Mouse (Mus musculus) CH12.LX (cell line): ENCODE data around the gene Ap5z1. TPM values are rescaled to one million over a fixed set of nuclear protein-coding genes. Genes with fewer than 3 reads are reported as not detected.

Experiments
- DNase-seq: peaks from one replicate; pipeline ENCODE4 v3.0.0-alpha.2; 2013; ENCODE audit errors: extremely low read depth
- H3K27ac ChIP-seq: 2 replicates; pipeline ENCODE4 v1.5.1; 2012; ENCODE audit warnings: low read depth, mild to moderate bottlenecking, control low read depth, moderate library complexity; ENCODE audit not compliant: insufficient read depth
- H3K27me3 ChIP-seq: replicated peaks from 2 replicates; pipeline ENCODE3; 2012; ENCODE audit warnings: inconsistent platforms
- H3K36me3 ChIP-seq, 2 experiments: replicated peaks in 1 of 2; 2 replicates each; pipeline versions ENCODE3 to v1.6.1; 2012; ENCODE audit warnings: inconsistent platforms in 1 of 2, low read length in 1 of 2, mild to moderate bottlenecking in 1 of 2, mixed read lengths in 1 of 2, moderate library complexity in 1 of 2; ENCODE audit not compliant: control insufficient read depth in 1 of 2, insufficient read depth in 1 of 2
- H3K4me1 ChIP-seq, 2 experiments: 2 replicates each; pipeline ENCODE4 v1.6.1; 2012; ENCODE audit warnings: inconsistent platforms in 1 of 2, moderate library complexity in 1 of 2; ENCODE audit not compliant: insufficient read depth in 2 of 2, control insufficient read depth in 1 of 2
- H3K4me2 ChIP-seq: 2 replicates; pipeline ENCODE4 v1.6.1; 2012; ENCODE audit warnings: low read depth, mild to moderate bottlenecking, control low read depth; ENCODE audit not compliant: poor library complexity, insufficient read depth, severe bottlenecking
- H3K4me3 ChIP-seq, 3 experiments: fragments of 150-350 bp in 1 of 3; sonication (generic) in 1 of 3; replicated peaks in 1 of 3; 2 replicates each; pipeline versions ENCODE3 to v1.5.1; 2011 to 2012; ENCODE audit warnings: low read depth in 2 of 3, low read length in 2 of 3, mild to moderate bottlenecking in 2 of 3, moderate library complexity in 2 of 3, control low read depth in 1 of 3, improper control_type of control experiment in 1 of 3, inconsistent platforms in 1 of 3, mixed read lengths in 1 of 3; ENCODE audit not compliant: poor library complexity in 1 of 3
- H3K79me2 ChIP-seq: replicated peaks from 2 replicates; pipeline ENCODE4 v1.6.1; 2012; ENCODE audit warnings: mild to moderate bottlenecking, moderate library complexity; ENCODE audit not compliant: control insufficient read depth, poor library complexity, insufficient read depth, severe bottlenecking; ENCODE audit errors: extremely low read depth
- H3K9ac ChIP-seq: 2 replicates; pipeline ENCODE4 v1.6.1; 2012; ENCODE audit warnings: low read depth, mild to moderate bottlenecking, control low read depth, moderate library complexity; ENCODE audit not compliant: insufficient read depth
- H3K9me3 ChIP-seq: replicated peaks from 2 replicates; pipeline ENCODE3; 2012; ENCODE audit warnings: low read length, inconsistent platforms, mixed read lengths
- BHLHE40 ChIP-seq: IDR thresholded peaks from 2 replicates; pipeline ENCODE4 v1.6.1; 2011; ENCODE audit warnings: mild to moderate bottlenecking, low read depth, low read length, improper control_type of control experiment
- CHD1 ChIP-seq: IDR thresholded peaks from 2 replicates; pipeline ENCODE4 v1.6.1; 2012; ENCODE audit warnings: low read depth, low read length, improper control_type of control experiment, inconsistent platforms
- CHD2 ChIP-seq: IDR thresholded peaks from 2 replicates; pipeline ENCODE4 v1.6.1; 2011; ENCODE audit warnings: low read length, improper control_type of control experiment
- E2F4 ChIP-seq: IDR thresholded peaks from 2 replicates; pipeline ENCODE4 v1.6.1; 2011; ENCODE audit warnings: low read depth, low read length, improper control_type of control experiment; ENCODE audit not compliant: insufficient replicate concordance
- ELF1 ChIP-seq: IDR thresholded peaks from 2 replicates; pipeline ENCODE4 v1.6.1; 2014; ENCODE audit warnings: low read depth, mild to moderate bottlenecking, inconsistent platforms, low read length, improper control_type of control experiment
- EP300 ChIP-seq: IDR thresholded peaks from 2 replicates; pipeline ENCODE4 v1.6.1; 2011; ENCODE audit warnings: low read length, improper control_type of control experiment
- GABPA ChIP-seq: IDR thresholded peaks from 2 replicates; pipeline ENCODE4 v1.6.1; 2012; ENCODE audit warnings: low read depth, low read length, improper control_type of control experiment, inconsistent platforms; ENCODE audit not compliant: insufficient replicate concordance
- JUND ChIP-seq: conservative IDR thresholded peaks from 2 replicates; pipeline ENCODE4 v1.6.1; 2011; ENCODE audit warnings: low read depth, low read length, improper control_type of control experiment
- KAT2A ChIP-seq: IDR thresholded peaks from 2 replicates; pipeline ENCODE4 v1.6.1; 2012; ENCODE audit warnings: low read length, improper control_type of control experiment, inconsistent platforms; ENCODE audit not compliant: insufficient replicate concordance
- MAZ ChIP-seq: IDR thresholded peaks from 2 replicates; pipeline ENCODE4 v1.6.1; 2012; ENCODE audit warnings: low read depth, mild to moderate bottlenecking, inconsistent platforms, low read length, improper control_type of control experiment, moderate library complexity
- MEF2A ChIP-seq: IDR thresholded peaks from 2 replicates; pipeline ENCODE4 v1.6.1; 2014; ENCODE audit warnings: low read depth, mild to moderate bottlenecking, inconsistent platforms, low read length, improper control_type of control experiment, borderline replicate concordance
- MXI1 ChIP-seq: IDR thresholded peaks from 2 replicates; pipeline ENCODE4 v1.6.1; 2011; ENCODE audit warnings: mild to moderate bottlenecking, low read depth, low read length, improper control_type of control experiment
- MYC ChIP-seq: IDR thresholded peaks from 2 replicates; pipeline ENCODE4 v1.6.1; 2011; ENCODE audit warnings: low read depth, mild to moderate bottlenecking, improper control_type of control experiment, low read length
- NELFE ChIP-seq: IDR thresholded peaks from 2 replicates; pipeline ENCODE4 v1.6.1; 2011; ENCODE audit warnings: low read depth, low read length, improper control_type of control experiment
- NRF1 ChIP-seq: IDR thresholded peaks from 2 replicates; pipeline ENCODE4 v1.6.1; 2014; ENCODE audit warnings: low read depth, mild to moderate bottlenecking, inconsistent platforms, low read length, improper control_type of control experiment, moderate library complexity
- POLR2A ChIP-seq: IDR thresholded peaks from 2 replicates; pipeline ENCODE4 v1.6.1; 2011; ENCODE audit warnings: low read depth, mild to moderate bottlenecking, improper control_type of control experiment, low read length
- POLR2AphosphoS2 ChIP-seq: IDR thresholded peaks from 2 replicates; pipeline ENCODE4 v1.6.1; 2011; ENCODE audit warnings: low read depth, low read length, improper control_type of control experiment
- RCOR1 ChIP-seq: conservative IDR thresholded peaks from 2 replicates; pipeline ENCODE4 v1.6.1; 2012; ENCODE audit warnings: low read depth, mild to moderate bottlenecking, inconsistent platforms, low read length, improper control_type of control experiment
- SMC3 ChIP-seq: IDR thresholded peaks from 2 replicates; pipeline ENCODE4 v1.6.1; 2011; ENCODE audit warnings: low read depth, low read length, improper control_type of control experiment
- TCF12 ChIP-seq: IDR thresholded peaks from 2 replicates; pipeline ENCODE4 v1.6.1; 2014; ENCODE audit warnings: low read depth, mild to moderate bottlenecking, inconsistent platforms, low read length, improper control_type of control experiment
- UBTF ChIP-seq: IDR thresholded peaks from 2 replicates; pipeline ENCODE4 v1.6.1; 2012; ENCODE audit warnings: low read depth, mild to moderate bottlenecking, inconsistent platforms, low read length, improper control_type of control experiment, moderate library complexity
- USF1 ChIP-seq: IDR thresholded peaks from 2 replicates; pipeline ENCODE4 v1.6.1; 2014; ENCODE audit warnings: low read depth, mild to moderate bottlenecking, inconsistent platforms, low read length, improper control_type of control experiment
- ZMIZ1 ChIP-seq: IDR thresholded peaks from 2 replicates; pipeline ENCODE4 v1.6.1; 2012; ENCODE audit warnings: low read depth, mild to moderate bottlenecking, inconsistent platforms, low read length, improper control_type of control experiment
- ZNF384 ChIP-seq: IDR thresholded peaks from 2 replicates; pipeline ENCODE4 v1.6.1; 2012; ENCODE audit warnings: low read depth, low read length, improper control_type of control experiment, inconsistent platforms
- dilution Hi-C: fragments of 300-500 bp; cut with MboI; formaldehyde crosslinking; loops from 2 replicates; pipeline ENCODE4 v1.14.3; 2020; ENCODE audit warnings: low sequenced_read_pairs; ENCODE audit not compliant: extremely low pct_unique_long_range_greater_than_20kb, extremely low pct_ligation_motif_present
- in situ Hi-C: fragments of 300-500 bp; cut with MboI; formaldehyde crosslinking; loops from 3 replicates; pipeline ENCODE4 v1.14.3; 2019; ENCODE audit warnings: low sequenced_read_pairs, low pct_ligation_motif_present, low pct_unique_long_range_greater_than_20kb, mixed read lengths
- polyA plus RNA-seq: library from polyadenylated mRNA; unstranded; fragments of >175 nt; gene quantifications from 2 replicates; pipeline ENCODE4 v1.2.1, GENCODE M21; 2012; ENCODE audit warnings: low read depth; ENCODE audit not compliant: insufficient read length
- total RNA-seq, 2 experiments: library from RNA; depleted of rRNA; stranded (reverse); fragments of 300-350 nt in 1 of 2; fragments of >200 nt in 1 of 2; gene quantifications; 2 replicates each; pipeline ENCODE4 v1.2.3; 2012 to 2014

The Ap5z1 gene
- total and polyA plus RNA-seq, 3 experiments, result 3.1 to 18.7 (median 11.3) TPM

- no peak for DNase-seq
- H3K9ac ChIP-seq, result no peak overlapping the region
- H3K4me2 ChIP-seq, result no peak overlapping the region
- dilution Hi-C loops (no loop called here), in situ Hi-C loops (no loop called here)
- H3K4me3 ChIP-seq, result no peak overlapping the region
- peaks cover 65 to 95% of the 10 kb centered on the region in 2 experiments for H3K36me3 ChIP-seq
- H3K79me2 ChIP-seq, result no peaks in the 10 kb centered on the region
- no peaks in the 10 kb centered on the region for H3K27me3 ChIP-seq
- H3K4me1 ChIP-seq, result no peaks in the 10 kb centered on the region
- TF ChIP-seq GABPA, result no peak
- no peak for TF ChIP-seq ZNF384
- TF ChIP-seq MAZ, result no peak
- no peak for TF ChIP-seq ELF1
- TF ChIP-seq RCOR1, result no peak
- no peak for TF ChIP-seq MEF2A
- no peak for TF ChIP-seq SMC3
- no peak for TF ChIP-seq ZMIZ1
- TF ChIP-seq POLR2AphosphoS2, result no peak
- peaks cover 5% of the 10 kb centered on the region for H3K9me3 ChIP-seq
- H3K27ac ChIP-seq, result no peak overlapping the region
These were observed 6.4 kb upstream of the Ap5z1 start for GRCm38 (mm10) chr5:142457345-142457744.

GRCm38 (mm10) chr5:142458791-142459557 is 4.8 kb upstream of the Ap5z1 start:
- dilution Hi-C loops, result no loop called here

More at GRCm38 (mm10) chr5:142458791-142459557, 4.8 kb upstream of the Ap5z1 start:
- Histone ChIP-seq H3K9ac (no peak overlapping the region), H3K4me1 (peaks cover 0 to 8% of the 10 kb centered on the region in 2 experiments; a peak in 1 of 4 replicates), H3K9me3 (peaks cover 7% of the 10 kb centered on the region), H3K36me3 (peaks cover 49 to 84% of the 10 kb centered on the region in 2 experiments), H3K4me2 (no peak overlapping the region), H3K27ac (no peak overlapping the region), H3K27me3 (no peaks in the 10 kb centered on the region), H3K79me2 (no peaks in the 10 kb centered on the region)
- in situ Hi-C loops, result no loop called here
- no peak for DNase-seq
- TF ChIP-seq CHD1 (no peak), NRF1 (no peak), CHD2 (no peak), POLR2A (no peak), UBTF (no peak), USF1 (no peak), MXI1 (no peak), JUND (no peak), ZMIZ1 (no peak), NELFE (no peak), BHLHE40 (no peak), KAT2A (no peak), TCF12 (no peak), MYC (no peak), E2F4 (no peak), EP300 (no peak)
- TF ChIP-seq, all 38 proteins: peak for 0
- H3K4me3 ChIP-seq, result no peak overlapping the region
